Mouse (Mus musculus) embryonic stem cell, embryonic (primary cell): ENCODE data around the gene Mpp2.

ENCODE experiments used
- CTCF ChIA-PET, 4 experiments: fragments of 300-600 bp in 2 of 4; fragments of 350-600 bp in 2 of 4; sonication (Branson Sonifier 250); formaldehyde crosslinking; loops; one replicate each; lab custom pipeline; 2022; ENCODE audit warnings: inconsistent platforms in 2 of 4; lab: Charles Lee
- POLR2A ChIA-PET, 4 experiments: fragments of 300-600 bp in 2 of 4; fragments of 350-600 bp in 2 of 4; sonication (Branson Sonifier 250); formaldehyde crosslinking; loops; one replicate each; lab custom pipeline; 2022; ENCODE audit warnings: antibody characterized with exemption in 4 of 4, inconsistent platforms in 1 of 4; lab: Charles Lee

Mpp2 gene

DNA sequence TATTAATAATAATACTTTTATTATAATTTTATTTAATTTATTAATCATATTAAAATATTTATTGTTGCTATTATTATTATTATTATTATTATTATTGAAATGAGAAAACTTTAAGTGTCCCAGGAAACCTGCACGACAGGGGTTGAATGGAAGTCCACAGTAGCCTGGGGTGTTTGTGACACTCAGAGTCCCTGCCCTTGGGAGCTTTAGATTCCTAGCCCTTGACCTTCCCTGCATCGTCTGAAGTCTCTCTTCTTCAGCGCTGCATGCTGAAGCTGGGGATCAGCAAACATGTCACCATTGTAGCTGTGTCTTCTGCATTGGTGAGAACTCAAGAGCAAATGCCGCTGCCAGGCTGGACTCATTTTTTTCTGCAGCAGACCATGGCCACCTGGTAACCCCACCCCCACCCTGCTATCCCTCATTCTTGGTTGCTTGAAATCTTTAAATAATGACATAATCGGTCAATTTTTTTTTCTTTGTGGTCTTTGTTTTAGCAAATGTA lies 52.8 kb downstream of the Mpp2 start:
- ChIA-PET CTCF (interaction anchor here in 1 of 4 experiments (1.3 kb wide), 1 partner anchor 18 kb away, joined by 4 read pairs; no protein-coding TSS in a partner anchor), POLR2A (interaction anchor here in 1 of 4 experiments (0.6 kb wide), 1 partner anchor 242 kb away, joined by 3 read pairs; no protein-coding TSS in a partner anchor)

GRCm38 (mm10) chr11:102034887-102035286 lies 53.4 kb downstream of the Mpp2 start:
- POLR2A ChIA-PET: interaction anchor here in 2 of 4 experiments (0.6 kb wide), 2 partner anchors 242 to 391 kb away, joined by 3 to 4 read pairs; no protein-coding TSS in a partner anchor
- CTCF ChIA-PET: interaction anchor here in 1 of 4 experiments (1.3 kb wide), 1 partner anchor 19 kb away, joined by 4 read pairs; no protein-coding TSS in a partner anchor

DNA sequence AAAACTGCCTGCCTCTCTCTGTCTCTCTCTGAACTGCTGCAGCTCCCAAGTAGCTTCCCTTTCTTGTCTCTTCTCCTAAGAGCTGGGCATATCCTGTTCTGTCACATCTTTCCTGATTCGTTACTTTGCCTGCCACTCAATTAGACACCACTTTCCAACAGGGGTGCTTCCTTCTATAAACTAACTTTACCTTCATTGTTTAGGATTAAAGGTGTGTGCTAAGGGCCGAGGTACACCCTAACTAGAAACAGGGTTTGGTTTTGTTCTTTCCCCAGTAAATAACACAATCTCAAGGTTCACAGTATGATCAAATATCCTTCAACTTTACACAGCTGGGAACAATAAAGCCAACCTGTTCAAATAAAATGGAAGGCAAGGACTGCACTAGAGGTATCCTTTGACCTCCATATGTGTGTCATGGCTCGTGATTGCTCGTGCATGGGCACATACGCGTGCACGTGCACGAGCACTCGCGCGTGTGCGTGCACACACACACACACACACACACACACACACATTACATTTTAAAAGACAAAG lies 55.2 kb downstream of the Mpp2 start:
- ChIA-PET POLR2A (interaction anchor here in 1 of 4 experiments (0.6 to 0.7 kb wide), 2 partner anchors 117 to 298 kb away, joined by 3 read pairs; no protein-coding TSS in a partner anchor), CTCF (interaction anchor here (0.8 to 1.7 kb wide), 6 partner anchors 18 to 65 kb away, joined by 3 to 9 read pairs (median 4); no protein-coding TSS in a partner anchor)

DNA sequence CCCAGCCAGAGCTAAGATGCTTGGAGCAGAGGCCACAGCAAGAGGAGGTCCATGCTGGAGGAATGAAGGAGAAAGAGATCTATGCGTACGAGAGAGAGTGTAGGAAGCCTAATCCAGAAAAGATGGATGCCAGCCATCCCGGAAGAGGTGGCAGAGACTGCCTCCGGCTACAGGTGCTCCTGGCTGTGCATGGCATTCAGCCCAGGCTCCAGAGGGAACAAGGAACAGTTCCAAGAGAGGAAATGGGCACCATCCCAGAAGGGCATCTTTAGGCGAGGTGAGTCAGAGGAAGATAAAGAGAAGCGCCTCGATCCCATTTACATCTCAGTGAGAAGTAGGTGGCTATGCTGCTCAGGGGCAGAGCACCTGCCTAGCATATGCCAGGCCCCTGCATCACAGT lies 57.2 kb downstream of the Mpp2 start:
- ChIA-PET CTCF (interaction anchor here (0.6 to 2.1 kb wide), 7 partner anchors 9 to 254 kb away, joined by 3 to 8 read pairs (median 4); partner anchors contain the start of genes Cd300lg (in 1 of the 4) and Tmub2 (in 1 of the 4)), POLR2A (interaction anchor here in 1 of 4 experiments (0.6 kb wide), 2 partner anchors 11 to 23 kb away, joined by 3 read pairs; no protein-coding TSS in a partner anchor)

DNA sequence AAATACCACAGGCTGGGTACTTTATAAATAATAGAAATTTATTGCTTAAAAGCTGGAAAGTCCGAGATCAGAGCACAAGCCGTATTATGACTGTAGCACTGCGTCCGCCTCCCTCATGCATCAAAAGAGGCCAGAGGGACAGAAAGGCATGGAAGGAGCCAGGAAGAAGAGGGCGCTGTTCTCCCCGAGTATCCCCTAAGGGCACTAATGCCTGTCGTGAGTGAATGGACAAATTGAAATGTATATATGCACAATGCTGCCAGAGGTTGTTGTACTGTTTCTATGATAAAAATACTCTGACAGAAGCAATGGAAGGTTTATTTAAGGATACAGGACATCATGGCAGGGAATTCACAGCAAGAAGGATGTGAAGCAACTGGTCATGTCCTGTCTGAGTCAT lies 58.3 kb downstream of the Mpp2 start:
- POLR2A ChIA-PET: no interaction called here

GRCm38 (mm10) chr11:102029304-102029703 lies 59.0 kb downstream of the Mpp2 start:
- POLR2A ChIA-PET: no interaction called here
- CTCF ChIA-PET: interaction anchor here in 2 of 4 experiments (0.7 to 2.1 kb wide), 2 partner anchors 11 to 1067 kb away, joined by 3 to 8 read pairs; no protein-coding TSS in a partner anchor

More for the DNA sequence above, 58.3 kb downstream of the Mpp2 start:
- CTCF ChIA-PET: interaction anchor here in 3 of 4 experiments (0.6 to 2.1 kb wide), 4 partner anchors 10 to 12 kb away, joined by 3 to 8 read pairs (median 4); partner anchors contain the start of gene Cd300lg (in 1 of the 3)

GRCm38 (mm10) chr11:102028087-102028816 lies 60.1 kb downstream of the Mpp2 start, which contains the start of gene Mpp3:
TSS of gene Mpp3 (minus strand) at chr11:102028461.
- POLR2A ChIA-PET: interaction anchor here in 2 of 4 experiments (0.6 to 1.2 kb wide), 3 partner anchors 10 to 388 kb away, joined by 3 to 6 read pairs (median 6); no protein-coding TSS in a partner anchor

DNA sequence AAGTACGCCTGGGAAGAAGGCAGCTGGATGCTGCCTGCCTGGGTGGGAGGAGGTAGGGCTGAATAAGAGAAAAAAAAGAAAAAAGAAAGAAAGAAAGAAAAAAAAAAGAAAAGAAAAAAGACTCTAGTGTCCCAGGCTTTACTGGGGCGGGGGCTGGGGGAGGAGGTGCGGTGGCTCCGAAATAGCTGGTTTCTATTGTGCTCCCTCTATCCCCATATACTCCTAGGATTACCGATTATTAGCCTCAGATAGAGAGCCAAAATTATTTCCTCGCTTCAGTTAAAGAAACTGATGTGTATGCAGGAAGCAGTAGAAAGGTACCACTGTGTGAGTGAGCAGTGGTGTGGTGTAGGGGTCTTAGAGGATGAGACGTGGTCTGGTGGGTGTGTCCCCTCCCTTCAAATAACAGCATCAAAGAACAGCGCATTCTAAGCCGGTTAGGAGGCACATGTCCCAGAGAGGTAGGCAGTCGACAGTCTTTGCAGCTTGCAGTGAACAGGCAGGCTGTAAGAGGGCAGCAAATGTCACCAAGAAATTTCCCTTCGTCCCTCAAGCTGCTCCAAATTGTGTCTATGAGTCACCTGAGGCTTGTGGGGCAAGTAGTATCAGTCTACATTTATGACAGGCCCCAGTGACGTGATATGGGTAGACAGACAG lies 60.8 kb downstream of the Mpp2 start:
- CTCF ChIA-PET: interaction anchor here in 3 of 4 experiments (0.5 to 3.7 kb wide), 13 partner anchors 10 to 989 kb away, joined by 3 to 20 read pairs (median 3); partner anchors contain the start of gene BC030867 (in 1 of the 3)
- POLR2A ChIA-PET: interaction anchor here in 3 of 4 experiments (0.6 to 1.2 kb wide), 8 partner anchors 9 to 585 kb away, joined by 3 to 6 read pairs (median 4); partner anchors contain the start of genes Cfap97d1 (in 1 of the 3) and Rpl27 (in 1 of the 3)

More at GRCm38 (mm10) chr11:102028087-102028816, 60.1 kb downstream of the Mpp2 start, which contains the start of gene Mpp3:
- CTCF ChIA-PET: interaction anchor here in 3 of 4 experiments (1.0 to 3.7 kb wide), 4 partner anchors 12 to 22 kb away, joined by 3 to 20 read pairs (median 9); no protein-coding TSS in a partner anchor

DNA sequence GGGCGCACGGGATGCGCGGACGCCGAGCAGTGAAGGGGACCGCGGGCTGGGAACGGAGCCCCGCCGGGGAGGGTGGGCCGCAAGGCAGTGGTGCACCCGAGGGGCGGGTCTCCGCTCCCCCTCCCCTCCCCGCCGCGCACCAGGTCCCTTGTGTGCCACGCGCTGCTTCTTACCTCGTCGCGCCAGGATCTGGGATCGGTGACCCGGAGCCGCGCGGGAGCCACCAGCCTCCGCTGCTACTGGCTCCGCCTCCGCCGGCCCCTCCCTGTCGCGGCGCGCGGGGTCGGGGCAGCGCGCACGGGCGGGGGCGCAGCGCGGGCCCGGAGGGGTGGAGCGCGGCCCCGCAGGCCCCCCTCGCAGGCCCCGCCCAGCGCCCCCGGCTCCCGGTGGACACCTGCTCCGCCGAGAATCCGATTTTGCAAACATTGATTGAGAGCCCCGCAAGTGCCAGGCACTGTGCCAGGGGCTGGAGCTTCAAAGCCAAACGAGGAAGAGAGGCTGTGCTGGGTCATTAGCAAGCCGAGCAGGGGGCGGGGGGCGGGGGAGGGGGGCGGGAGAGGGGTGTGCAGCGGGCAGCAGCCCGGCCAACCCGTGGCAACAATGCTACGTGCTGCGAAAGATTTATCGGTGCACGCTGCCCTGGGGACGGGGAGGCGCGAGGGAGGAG lies 61.5 kb downstream of the Mpp2 start:
- CTCF ChIA-PET: interaction anchor here in 3 of 4 experiments (0.5 to 3.7 kb wide), 15 partner anchors 10 to 990 kb away, joined by 3 to 20 read pairs (median 3); partner anchors contain the start of gene BC030867 (in 1 of the 3)
- POLR2A ChIA-PET: interaction anchor here in 3 of 4 experiments (0.8 to 2.4 kb wide), 7 partner anchors 8 to 585 kb away, joined by 3 to 7 read pairs (median 4); partner anchors contain the start of genes Cd300lg (in 1 of the 3), Cfap97d1 (in 1 of the 3) and Rpl27 (in 1 of the 3)

DNA sequence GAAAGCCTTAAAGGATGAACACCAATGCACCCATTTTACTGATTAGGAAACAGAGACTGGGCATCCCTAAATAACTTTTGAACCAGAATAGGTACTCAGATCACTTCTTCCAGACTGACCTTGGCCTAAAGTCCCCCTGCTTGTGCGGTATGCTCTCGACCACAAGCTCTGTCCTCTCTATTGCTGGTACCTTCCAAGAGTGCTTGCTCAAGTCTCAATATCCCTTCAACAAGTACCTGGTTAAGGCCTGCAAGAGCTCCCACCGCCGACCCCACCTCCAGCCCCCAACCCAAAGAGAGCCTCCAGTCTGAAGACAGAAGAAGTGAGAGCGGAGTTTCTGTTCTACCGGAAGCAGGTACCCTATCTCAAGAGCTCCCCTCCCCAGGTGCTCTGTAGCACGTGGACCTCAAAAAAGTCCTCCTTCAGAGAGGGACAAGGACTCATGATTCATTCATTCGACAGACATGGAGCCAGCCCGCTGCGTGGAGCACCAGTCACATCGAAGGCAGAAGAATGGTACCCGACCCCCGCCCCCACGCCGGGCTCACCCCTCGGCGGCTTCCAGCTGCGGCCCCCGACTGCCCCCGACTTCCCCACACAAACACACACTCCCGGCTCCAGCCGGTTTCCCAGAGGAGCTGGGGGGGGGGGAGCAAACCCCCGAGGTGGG lies 62.2 kb downstream of the Mpp2 start:
- ChIA-PET POLR2A (interaction anchor here in 3 of 4 experiments (0.5 to 2.4 kb wide), 4 partner anchors 14 to 109 kb away, joined by 3 to 7 read pairs (median 4); partner anchors contain the start of genes Cd300lg (in 1 of the 3) and Cfap97d1 (in 1 of the 3)), CTCF (interaction anchor here in 3 of 4 experiments (0.7 to 3.7 kb wide), 7 partner anchors 10 to 58 kb away, joined by 3 to 20 read pairs (median 4); no protein-coding TSS in a partner anchor)

GRCm38 (mm10) chr11:102025354-102025753 lies 63.0 kb downstream of the Mpp2 start:
- POLR2A ChIA-PET: interaction anchor here in 2 of 4 experiments (0.5 to 2.4 kb wide), 4 partner anchors 14 to 109 kb away, joined by 3 to 7 read pairs (median 4); partner anchors contain the start of genes Cd300lg (in 1 of the 2) and Cfap97d1 (in 1 of the 2)
- CTCF ChIA-PET: interaction anchor here (0.5 to 3.7 kb wide), 7 partner anchors 15 to 181 kb away, joined by 3 to 20 read pairs (median 4); no protein-coding TSS in a partner anchor

DNA sequence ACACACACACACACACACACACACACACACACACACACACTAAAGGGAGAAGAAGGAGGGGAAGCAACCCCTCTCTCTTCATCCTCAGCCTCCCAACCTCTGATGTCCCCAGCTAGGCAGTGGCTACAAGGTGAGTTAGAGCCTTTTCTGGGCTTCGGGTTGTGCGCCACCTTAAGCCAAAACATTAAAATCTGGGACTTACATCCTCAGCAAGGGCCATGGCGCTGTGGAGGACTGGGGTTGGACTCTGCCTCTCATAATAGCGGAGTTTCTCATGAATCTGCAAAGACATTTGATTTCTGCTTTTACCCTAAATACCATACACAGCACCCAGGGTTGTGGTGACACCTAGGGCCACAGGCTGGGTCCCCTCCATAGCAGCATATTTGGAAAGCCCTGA lies 63.4 kb downstream of the Mpp2 start:
- CTCF ChIA-PET: interaction anchor here (0.5 to 3.7 kb wide), 4 partner anchors 15 to 181 kb away, joined by 3 to 20 read pairs (median 6); no protein-coding TSS in a partner anchor
- POLR2A ChIA-PET: interaction anchor here in 2 of 4 experiments (1.1 to 2.4 kb wide), 3 partner anchors 10 to 16 kb away, joined by 3 to 7 read pairs (median 3); partner anchors contain the start of gene Cd300lg (in 1 of the 2)

GRCm38 (mm10) chr11:102024084-102024758 lies 64.1 kb downstream of the Mpp2 start:
- CTCF ChIA-PET: interaction anchor here in 2 of 4 experiments (0.6 to 2.1 kb wide), 4 partner anchors 16 to 211 kb away, joined by 3 to 7 read pairs (median 3); partner anchors contain the start of gene Cfap97d1 (in 1 of the 2)
- POLR2A ChIA-PET: interaction anchor here in 2 of 4 experiments (1.1 to 2.4 kb wide), 3 partner anchors 9 to 16 kb away, joined by 3 to 7 read pairs (median 3); partner anchors contain the start of gene Cd300lg (in 1 of the 2)

- ChIA-PET POLR2A (no interaction called here), CTCF (interaction anchor here in 2 of 4 experiments (0.6 to 2.1 kb wide), 5 partner anchors 15 to 210 kb away, joined by 3 to 7 read pairs (median 3); partner anchors contain the start of gene Cfap97d1 (in 1 of the 2))
These were observed 64.9 kb downstream of the Mpp2 start for GRCm38 (mm10) chr11:102023406-102023805.

- ChIA-PET POLR2A (interaction anchor here in 1 of 4 experiments (0.5 to 1.3 kb wide), 3 partner anchors 18 to 535 kb away, joined by 3 read pairs; no protein-coding TSS in a partner anchor), CTCF (interaction anchor here (0.6 to 5.3 kb wide), 7 partner anchors 18 to 766 kb away, joined by 3 to 29 read pairs (median 4); no protein-coding TSS in a partner anchor)
These were observed 67.1 kb downstream of the Mpp2 start for GRCm38 (mm10) chr11:102021196-102021595.
